In genomic region chr2:77341575-77342332, GRCm38 (mm10) we compare ENCODE assay signal across 8 mouse cellular contexts.
DNase-seq lines count a peak whose midpoint lies in the region; ATAC-seq and TF ChIP-seq lines count a peak whose summit lies in the region.

No protein-coding gene starts in this region.

- no peaks in the 10 kb centered on the region for H3K27me3 ChIP-seq in Patski
- H3K27me3 ChIP-seq in hindbrain, embryonic 12.5 days = no peaks in the 10 kb centered on the region

- no peaks in the 10 kb centered on the region for H3K4me1 ChIP-seq in hindbrain, embryonic 12.5 days

- peak; percentile 99 for ATAC-seq in Patski
- ATAC-seq in hindbrain, embryonic 12.5 days (ENCODE audit: low FRiP score) = peak; percentile 38; the same call in 1 of the 2 replicates

- H3K4me3 ChIP-seq in hindbrain, embryonic 12.5 days = no peak overlapping the region

- in situ Hi-C loops in Patski (cut with MboI; ENCODE audit: low pct_unique_long_range_greater_than_20kb) = loop anchor here (10.0 kb wide), 1 partner anchor 367 kb away; no protein-coding TSS in a partner anchor

- POLR2A ChIA-PET in Patski (lab: Charles Lee) = interaction anchor here (0.6 kb wide), 1 partner anchor 81 kb away, joined by 3 read pairs; no protein-coding TSS in a partner anchor

- DNase-seq in Patski (ENCODE audit: low read depth, low spot score) = peak; percentile 76
- peak; percentile 93 for DNase-seq in cerebellum, adult 8-10 months
- DNase-seq in frontal cortex, postnatal 10 days (ENCODE audit: low spot score in 2 of 2) = peak; percentile 85 to 90
- peak; percentile 97 to 98 for DNase-seq in layer of hippocampus, postnatal 10 days (ENCODE audit: low spot score in 2 of 2)
- peak; percentile 91 to 95 for DNase-seq in lung, postnatal 4 days
- DNase-seq in right cerebral cortex, postnatal 14 days = peak; percentile 97
- DNase-seq in urinary bladder, postnatal 14 days (ENCODE audit: low spot score) = peak; percentile 97

- H3K27ac ChIP-seq in hindbrain, embryonic 12.5 days = no peak overlapping the region

- 46% methylated on average over 12 of the region's 12 CpGs for WGBS in hindbrain, embryonic 12.5 days

- H3K9me3 ChIP-seq in hindbrain, embryonic 12.5 days (replicated peaks) = no peaks in the 10 kb centered on the region; the same call in 1 of the 2 replicates

- TF ChIP-seq CTCF in Patski (IDR thresholded peaks at IDR 0.05) = peak; percentile 99

- no peak overlapping the region for H3K9ac ChIP-seq in hindbrain, embryonic 12.5 days

- no peaks in the 10 kb centered on the region for H3K36me3 ChIP-seq in hindbrain, embryonic 12.5 days

- no peak overlapping the region for H3K4me2 ChIP-seq in hindbrain, embryonic 12.5 days (replicated peaks)

- CTCF ChIA-PET in Patski (lab: Charles Lee) = interaction anchor here (0.6 to 4.7 kb wide), 42 partner anchors 9 to 408 kb away, joined by 3 to 76 read pairs (median 4); partner anchors contain the start of gene Sestd1
